Mouse (Mus musculus): ENCODE measurements around the gene Prss30.

Gene Prss30

GRCm38 (mm10) chr17:23980297-23980909, at the start of gene Prss30:
Gene Prss30, minus strand, starts transcription at chr17:23980566.
- DNase-seq (ENCODE audit: low spot score in 2 of 2), result no peak

DNA sequence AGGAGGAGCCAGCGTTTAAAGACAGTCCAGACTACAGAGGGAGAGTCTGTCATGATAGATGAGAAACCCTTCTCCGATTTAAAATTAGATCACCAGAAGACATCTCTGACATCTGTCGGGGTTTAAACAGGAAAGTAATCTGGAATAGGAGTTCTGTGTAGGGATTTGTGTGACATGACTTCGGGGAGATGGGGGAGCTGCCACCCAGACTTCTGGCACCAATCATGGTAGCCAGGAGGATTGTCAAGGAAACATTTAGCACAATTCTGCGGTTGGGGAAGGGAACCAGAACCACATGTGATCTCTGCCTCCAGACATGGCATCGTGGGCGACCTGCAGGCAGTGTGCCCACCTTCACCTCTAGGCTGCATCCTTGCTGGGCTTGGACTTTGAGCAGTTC, 49.1 kb upstream of the Prss30 start:
- no peak for DNase-seq (ENCODE audit: low spot score in 2 of 2)

- DNase-seq (ENCODE audit: low spot score in 2 of 2), result no peak
These were observed 41.2 kb upstream of the Prss30 start for GRCm38 (mm10) chr17:24021375-24022199.

DNA sequence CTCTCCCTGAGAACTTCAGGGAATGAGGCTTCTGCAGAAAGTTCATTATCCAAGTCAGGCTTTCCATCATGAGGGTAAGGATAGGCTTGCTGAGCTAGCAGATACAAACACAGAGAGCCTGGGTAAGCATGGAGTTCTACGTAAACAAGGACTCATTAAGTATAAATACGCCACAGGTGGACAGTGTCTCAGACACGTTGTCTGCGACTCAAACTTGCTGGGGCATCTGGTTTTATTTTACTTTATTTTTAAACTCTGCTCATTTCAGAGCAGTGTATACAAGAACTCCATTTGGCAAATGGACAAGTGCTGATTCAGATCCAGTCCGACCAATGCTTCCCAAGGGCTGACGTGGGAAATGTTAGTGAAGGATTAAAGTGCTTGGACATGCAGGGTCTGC, 40.3 kb upstream of the Prss30 start:
- no peak for DNase-seq (ENCODE audit: low spot score in 2 of 2)

DNA sequence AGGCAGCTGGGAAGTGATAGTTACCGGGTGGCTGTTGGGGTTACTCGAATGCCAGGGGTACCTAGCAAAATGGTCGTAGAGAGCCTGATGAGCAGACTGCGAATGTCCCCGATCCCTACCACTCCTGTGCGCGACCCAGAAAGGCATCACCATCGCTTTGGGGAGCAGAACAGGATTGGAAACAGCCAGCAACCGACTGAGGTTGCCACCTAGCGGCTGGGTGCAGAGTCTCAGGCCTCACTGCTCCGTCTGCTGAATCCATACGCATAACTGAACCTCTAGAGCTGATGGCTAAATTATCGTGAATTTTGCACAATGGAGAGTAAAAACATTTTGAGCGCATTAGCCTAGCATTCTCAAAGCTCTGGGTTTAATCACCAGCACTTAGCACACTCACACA, 35.4 kb upstream of the Prss30 start:
- DNase-seq (ENCODE audit: low spot score in 2 of 2), result no peak

- no peak for DNase-seq (ENCODE audit: low spot score in 2 of 2)
These were observed 34.1 kb upstream of the Prss30 start for GRCm38 (mm10) chr17:24014433-24014965.

- DNase-seq (ENCODE audit: low spot score in 2 of 2), result no peak
These were observed 32.6 kb upstream of the Prss30 start for GRCm38 (mm10) chr17:24012921-24013320.

GRCm38 (mm10) chr17:24009617-24010016, 29.3 kb upstream of the Prss30 start:
- DNase-seq (ENCODE audit: low spot score in 2 of 2), result no peak

DNA sequence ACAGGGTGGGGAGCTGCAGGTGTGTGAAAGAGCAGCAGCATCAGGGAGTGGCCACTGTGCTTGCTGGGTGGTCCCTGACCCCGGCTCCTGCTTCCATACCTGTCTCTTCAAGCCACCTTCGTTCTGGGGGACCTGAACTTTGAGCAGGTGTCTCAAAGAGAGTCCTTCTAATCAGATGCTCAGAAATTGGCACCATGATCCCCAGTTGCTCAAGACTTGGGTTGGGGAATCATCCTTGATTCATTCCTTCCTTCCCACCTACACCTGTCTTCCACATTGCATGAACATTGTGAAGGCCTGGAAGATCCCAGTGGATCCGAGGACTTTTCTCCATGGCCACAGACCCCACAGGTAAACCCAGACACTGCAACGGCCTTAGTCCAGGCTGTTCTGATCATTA, 27.7 kb upstream of the Prss30 start:
- DNase-seq (ENCODE audit: low spot score in 2 of 2), result no peak

GRCm38 (mm10) chr17:24007391-24007790, 27.0 kb upstream of the Prss30 start:
- DNase-seq (ENCODE audit: low spot score in 2 of 2), result no peak

DNA sequence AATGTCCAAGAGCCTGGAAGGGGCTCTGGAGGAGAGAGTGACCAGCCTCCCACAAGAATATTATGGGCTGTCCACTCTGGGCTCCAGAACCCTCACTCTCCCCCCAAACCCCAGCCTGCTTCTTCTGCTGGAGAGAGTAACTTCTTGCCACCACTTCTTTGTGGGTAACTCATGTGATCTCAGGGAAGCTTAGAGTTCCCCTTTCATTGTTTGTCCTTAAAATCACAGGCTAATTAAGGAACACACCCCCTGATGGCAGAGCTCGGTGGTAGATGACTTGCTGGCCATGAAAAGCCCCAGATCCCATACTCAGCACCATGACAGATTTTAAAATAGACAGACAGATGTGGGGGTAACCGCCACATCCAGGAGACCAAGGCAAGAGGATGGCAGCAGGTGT, 26.6 kb upstream of the Prss30 start:
- no peak for DNase-seq (ENCODE audit: low spot score in 2 of 2)

- no peak for DNase-seq (ENCODE audit: low spot score in 2 of 2)
These were observed 24.7 kb upstream of the Prss30 start for GRCm38 (mm10) chr17:24005049-24005448.

GRCm38 (mm10) chr17:24004071-24004665, 23.8 kb upstream of the Prss30 start:
- no peak for DNase-seq (ENCODE audit: low spot score in 2 of 2)

DNA sequence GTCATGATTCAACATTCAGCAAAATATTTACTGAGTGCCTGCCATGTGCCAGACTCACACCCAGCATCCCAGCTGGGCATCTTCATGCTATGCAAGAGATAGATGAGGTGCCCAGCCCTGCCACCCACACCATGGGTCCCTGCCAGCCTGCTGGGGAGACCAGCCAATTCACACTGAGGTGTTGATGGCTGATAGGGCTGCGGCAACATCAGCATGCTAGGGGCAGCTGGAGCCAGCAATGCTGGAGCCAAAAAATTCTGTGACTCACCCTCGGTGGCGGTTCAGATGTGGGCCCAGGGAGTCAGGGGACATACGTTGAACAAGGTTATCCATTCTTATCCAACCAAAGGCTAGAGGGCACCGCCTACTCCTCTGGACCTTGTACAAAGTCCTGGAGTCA, 20.0 kb upstream of the Prss30 start:
- DNase-seq (ENCODE audit: low spot score in 2 of 2), result peak; percentile 61 to 77

DNA sequence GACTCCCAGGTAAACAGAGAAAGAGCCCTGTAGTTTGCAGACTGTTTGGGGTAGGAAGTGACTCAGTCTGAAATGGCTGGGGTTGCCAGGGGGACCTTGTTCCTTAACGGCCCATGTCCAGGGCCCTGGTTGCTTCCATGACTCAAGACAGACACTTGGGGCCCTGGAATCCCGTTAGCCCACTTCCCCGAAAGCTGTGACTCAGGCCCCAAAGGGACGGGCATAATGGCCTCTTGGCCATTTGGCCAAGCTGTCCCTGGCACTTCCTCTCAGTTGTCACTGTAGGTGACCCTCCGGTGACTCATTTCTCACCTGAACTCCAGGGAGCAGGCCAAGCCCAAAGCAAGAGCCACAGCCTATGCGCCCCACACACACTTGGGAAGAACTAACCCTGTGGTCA, 18.0 kb upstream of the Prss30 start:
- DNase-seq (ENCODE audit: low spot score in 2 of 2), result no peak

DNA sequence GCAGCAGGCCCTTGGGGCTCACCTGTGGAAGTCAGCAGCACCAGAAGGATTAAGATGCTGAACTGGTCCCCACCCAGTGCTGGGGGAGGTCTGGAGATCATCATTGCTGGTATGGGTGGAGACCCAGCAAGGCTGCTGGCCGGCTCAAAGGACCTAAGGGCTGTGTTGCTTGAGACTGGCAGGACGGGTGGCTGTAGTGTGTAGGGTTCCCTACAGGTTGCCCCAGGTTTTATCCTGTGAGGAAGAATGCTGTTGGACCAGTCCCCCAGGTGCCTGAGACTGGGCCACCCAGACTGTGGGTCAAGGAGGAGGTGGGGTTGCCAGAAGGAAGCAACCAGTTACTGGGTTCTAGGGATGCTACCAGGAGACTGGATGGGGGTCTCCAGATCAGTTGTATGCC, 17.5 kb upstream of the Prss30 start, which contains the start of gene Prss22:
TSS of gene Prss22 (minus strand) at position 200 of the 400 bp plus-strand sequence.
- DNase-seq (ENCODE audit: low spot score in 2 of 2), result no peak

GRCm38 (mm10) chr17:23995421-23995820, 15.1 kb upstream of the Prss30 start:
- DNase-seq (ENCODE audit: low spot score in 2 of 2), result no peak

- DNase-seq (ENCODE audit: low spot score in 2 of 2), result no peak
These were observed 14.3 kb upstream of the Prss30 start for GRCm38 (mm10) chr17:23994667-23995066.

DNA sequence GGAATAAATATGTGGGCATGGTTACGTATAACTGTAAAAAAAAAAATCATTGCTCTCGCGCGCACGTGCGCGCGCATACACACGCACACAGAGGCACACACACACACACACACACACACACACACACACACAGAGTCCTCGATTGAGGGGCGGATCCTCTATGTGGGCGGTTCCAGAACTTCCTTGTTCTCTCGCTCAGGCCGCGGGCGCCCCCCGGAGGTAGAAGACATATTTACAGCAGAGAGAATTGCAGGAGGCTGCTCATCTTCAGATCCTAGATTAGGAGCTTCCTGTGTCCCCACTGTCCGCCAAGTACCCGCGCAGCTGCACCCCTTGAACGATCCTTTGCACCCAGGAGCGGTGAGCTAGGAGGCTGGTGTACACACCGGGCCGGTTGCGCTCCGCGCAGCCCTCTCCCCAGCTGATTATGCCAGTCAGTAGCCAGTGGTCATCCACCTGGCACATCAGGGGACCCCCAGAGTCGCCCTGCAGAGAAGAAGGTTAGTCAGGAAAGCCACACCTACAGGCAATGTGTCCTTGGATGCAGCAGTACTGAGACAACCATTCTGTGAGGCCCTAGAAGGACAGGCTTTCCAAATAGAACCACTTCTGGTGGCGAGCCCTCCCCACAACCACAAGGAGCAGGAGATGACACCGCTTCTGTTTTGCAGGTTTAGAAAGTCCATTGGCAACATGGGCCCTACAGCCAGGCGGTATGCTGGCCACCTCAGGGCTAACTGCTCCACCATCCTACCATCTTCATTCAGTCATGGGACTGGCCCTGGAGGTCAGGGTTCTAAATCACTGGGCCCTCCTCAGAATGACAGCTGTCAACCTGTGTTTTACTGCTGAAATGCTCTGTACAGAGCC, 13.4 kb upstream of the Prss30 start:
- DNase-seq (ENCODE audit: low spot score in 2 of 2), result peak; percentile 92 to 97

GRCm38 (mm10) chr17:23992789-23993553, 12.6 kb upstream of the Prss30 start:
- no peak for DNase-seq (ENCODE audit: low spot score in 2 of 2)

DNA sequence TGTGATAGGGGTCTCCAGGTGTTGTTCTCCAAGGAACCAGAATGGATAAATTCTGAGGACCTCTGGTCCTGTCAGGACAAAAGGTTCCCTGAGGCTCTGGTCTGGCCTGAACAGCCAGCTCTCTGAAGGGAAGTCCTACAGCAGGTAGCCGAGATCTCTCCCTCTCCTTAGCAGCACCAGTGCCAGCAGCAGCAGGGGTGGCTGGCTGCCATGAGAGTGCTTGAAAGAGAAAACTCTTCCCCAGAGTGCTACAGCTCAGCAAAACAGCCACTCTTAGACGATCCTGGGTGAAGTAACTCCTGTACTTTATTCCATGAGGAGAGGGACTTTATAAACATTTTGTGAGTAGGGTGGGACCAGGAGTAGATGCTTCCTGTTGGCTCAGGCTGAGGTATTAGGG, 9.4 kb upstream of the Prss30 start:
- no peak for DNase-seq (ENCODE audit: low spot score in 2 of 2)
